Mouse (Mus musculus): ENCODE results near the gene Fcho1.
"Not testable (repeated sequence)": the region's sequence is repeated elsewhere in the genome, so short reads cannot be mapped to it uniquely, and the experiment has no call there.

The Fcho1 gene

GRCm38 (mm10) chr8:71719928-71720457 is 5.5 kb downstream of the Fcho1 start:
- in situ Hi-C loops (cut with MseI, MboI) = no loop called here

GRCm38 (mm10) chr8:71719218-71719617 is 6.3 kb downstream of the Fcho1 start:
- in situ Hi-C loops (cut with MseI, MboI) = no loop called here

GRCm38 (mm10) chr8:71718252-71718651 is 7.3 kb downstream of the Fcho1 start:
- in situ Hi-C loops (cut with MseI, MboI) = no loop called here

- in situ Hi-C loops (cut with MseI, MboI) = no loop called here
Observed at GRCm38 (mm10) chr8:71717096-71717495, 8.4 kb downstream of the Fcho1 start.

GRCm38 (mm10) chr8:71716561-71717053 is 8.9 kb downstream of the Fcho1 start:
- in situ Hi-C loops (cut with MseI, MboI) = no loop called here

GRCm38 (mm10) chr8:71715531-71715930 is 10.0 kb downstream of the Fcho1 start:
- in situ Hi-C loops (cut with MseI, MboI) = no loop called here

GRCm38 (mm10) chr8:71711574-71711973 is 13.9 kb downstream of the Fcho1 start:
- in situ Hi-C loops (cut with MseI, MboI) = no loop called here

- in situ Hi-C loops (cut with MseI, MboI) = no loop called here
Observed at GRCm38 (mm10) chr8:71709800-71710446, 15.6 kb downstream of the Fcho1 start.

GRCm38 (mm10) chr8:71709134-71709799 is 16.2 kb downstream of the Fcho1 start:
- in situ Hi-C loops (cut with MseI, MboI) = no loop called here

GRCm38 (mm10) chr8:71707874-71708273 is 17.6 kb downstream of the Fcho1 start:
- in situ Hi-C loops (cut with MseI, MboI) = no loop called here

- in situ Hi-C loops (cut with MseI, MboI) = not testable (repeated sequence)
Observed at GRCm38 (mm10) chr8:71703400-71703799, 22.1 kb downstream of the Fcho1 start.

GRCm38 (mm10) chr8:71702923-71703322 is 22.6 kb downstream of the Fcho1 start:
- in situ Hi-C loops (cut with MseI, MboI) = no loop called here

- in situ Hi-C loops (cut with MseI, MboI) = no loop called here
Observed at GRCm38 (mm10) chr8:71702087-71702432, 23.5 kb downstream of the Fcho1 start.

- in situ Hi-C loops (cut with MseI, MboI) = no loop called here
Observed at GRCm38 (mm10) chr8:71701414-71702086, 24.0 kb downstream of the Fcho1 start, which contains the start of gene B3gnt3. TSS of gene B3gnt3 (minus strand) at chr8:71701789.

- in situ Hi-C loops (cut with MseI, MboI) = no loop called here
Observed at GRCm38 (mm10) chr8:71700493-71701269, 24.8 kb downstream of the Fcho1 start.

- in situ Hi-C loops (cut with MseI, MboI) = not testable (repeated sequence)
Observed at GRCm38 (mm10) chr8:71695456-71695855, 30.1 kb downstream of the Fcho1 start.

GRCm38 (mm10) chr8:71693166-71694041 is 32.1 kb downstream of the Fcho1 start:
- in situ Hi-C loops (cut with MseI, MboI) = no loop called here

- in situ Hi-C loops (cut with MseI, MboI) = no loop called here
Observed at GRCm38 (mm10) chr8:71692509-71692908, 33.0 kb downstream of the Fcho1 start.

- in situ Hi-C loops (cut with MseI, MboI) = no loop called here
Observed at GRCm38 (mm10) chr8:71689028-71689427, 36.5 kb downstream of the Fcho1 start, which contains the start of gene Insl3. TSS of gene Insl3 (plus strand) at chr8:71689214.

GRCm38 (mm10) chr8:71687616-71688015 is 37.9 kb downstream of the Fcho1 start:
- in situ Hi-C loops (cut with MseI, MboI) = no loop called here

All from mouse trophoblast stem cell (cell line).